28 mouse cellular contexts compared by ENCODE assay signal in the genomic region with DNA sequence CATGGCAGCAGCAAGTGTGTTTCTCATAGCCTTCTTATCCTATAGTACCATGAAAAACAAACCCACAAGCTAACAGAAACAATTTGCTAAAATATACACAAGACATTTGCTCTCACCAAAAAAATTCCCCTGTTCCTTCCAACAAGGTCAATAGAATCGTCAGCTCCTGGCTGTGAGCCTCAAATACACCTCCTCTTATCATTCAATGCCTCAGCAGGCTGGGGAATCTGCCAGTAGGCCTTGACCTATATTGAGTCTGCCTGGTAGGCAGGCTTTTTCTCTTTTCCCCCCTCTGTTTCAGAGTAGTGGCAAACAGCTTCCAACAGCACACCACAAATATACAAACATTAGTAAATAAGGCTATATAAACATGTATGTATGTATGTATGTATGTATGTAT. TPM values are rescaled to one million over a fixed set of nuclear protein-coding genes. Genes with fewer than 3 reads are reported as not detected.
DNase-seq lines count a peak whose midpoint lies in the region; ATAC-seq lines count a peak whose summit lies in the region.
"Had no signal": no experiment of that assay in that cellular context is flagged by ENCODE, and none has a peak within 500 bp of the region (broad histone marks: within the 10 kb centered on the region; RNA-seq: fewer than 3 reads in every experiment).

No protein-coding gene starts in this region.

- H3K4me2 ChIP-seq in intestine, embryonic 16.5 days (ENCODE audit: low read depth, low read length): no peak overlapping the region
- H3K4me2 ChIP-seq: embryonic facial prominence, embryonic 12.5 days; forebrain, embryonic 12.5 days; hindbrain, embryonic 14.5 days; liver, embryonic 11.5 days; midbrain, embryonic 11.5 days had no signal

- H3K27me3 ChIP-seq in heart, embryonic 10.5 days (ENCODE audit: insufficient read depth, poor library complexity, severe bottlenecking): no peaks in the 10 kb centered on the region
- H3K27me3 ChIP-seq in intestine, embryonic 16.5 days (replicated peaks; ENCODE audit: control insufficient read depth, insufficient read depth, low read length): no peaks in the 10 kb centered on the region
- H3K27me3 ChIP-seq: embryonic facial prominence, embryonic 12.5 days; forebrain, embryonic 12.5 days had no signal

- DNase-seq in heart, adult 8-10 months (ENCODE audit: low spot score): peak; percentile 9
- no peak for DNase-seq in heart, embryonic 10.5 days (ENCODE audit: low spot score)
- peak; percentile 34 for DNase-seq in testis, postnatal 14 days (ENCODE audit: low spot score)
- no peak for DNase-seq in testis, postnatal 10 days (ENCODE audit: low spot score)
- peak; percentile 51 for DNase-seq in adrenal gland, postnatal 25 days
- DNase-seq in layer of hippocampus, adult 9-10 months (ENCODE audit: low spot score): no peak
- DNase-seq: cerebellum, adult 18-20 months; cerebellum, postnatal 25 days; gastrocnemius, postnatal 25 days; kidney, adult 8-10 months; kidney, postnatal 10 days; lung, adult 18-20 months; lung, postnatal 10 days; right cerebral cortex, postnatal 4 days; thymus, adult 2 months; thymus, postnatal 4 days had no signal

- ATAC-seq in intestine, embryonic 16.5 days: no peak

- 48% methylated on average over 1 of the region's 1 CpGs for WGBS in heart, embryonic 10.5 days
- 28% methylated on average over 1 of the region's 1 CpGs for WGBS in intestine, embryonic 16.5 days

- H3K4me1 ChIP-seq in heart, embryonic 10.5 days: no peaks in the 10 kb centered on the region
- H3K4me1 ChIP-seq in intestine, embryonic 16.5 days (ENCODE audit: control insufficient read depth, insufficient read depth, low read length): no peaks in the 10 kb centered on the region
- H3K4me1 ChIP-seq: embryonic facial prominence, embryonic 12.5 days; forebrain, embryonic 12.5 days had no signal

- no peaks in the 10 kb centered on the region for H3K36me3 ChIP-seq in heart, embryonic 10.5 days
- H3K36me3 ChIP-seq in intestine, embryonic 16.5 days (ENCODE audit: control insufficient read depth, insufficient read depth, low read length): no peaks in the 10 kb centered on the region
- H3K36me3 ChIP-seq: embryonic facial prominence, embryonic 12.5 days; forebrain, embryonic 12.5 days had no signal

- no peak overlapping the region for H3K4me3 ChIP-seq in heart, embryonic 10.5 days
- no peak overlapping the region for H3K4me3 ChIP-seq in intestine, embryonic 16.5 days (ENCODE audit: low read length)
- H3K4me3 ChIP-seq: embryonic facial prominence, embryonic 12.5 days; forebrain, embryonic 12.5 days had no signal

- no peak overlapping the region for H3K27ac ChIP-seq in heart, embryonic 10.5 days
- H3K27ac ChIP-seq in intestine, embryonic 16.5 days (ENCODE audit: low read length): no peak overlapping the region
- H3K27ac ChIP-seq: embryonic facial prominence, embryonic 12.5 days; forebrain, embryonic 12.5 days; hindbrain, embryonic 14.5 days had no signal

- no peaks in the 10 kb centered on the region for H3K9me3 ChIP-seq in heart, embryonic 10.5 days
- H3K9me3 ChIP-seq in intestine, embryonic 16.5 days (ENCODE audit: control insufficient read depth, low read length): no peaks in the 10 kb centered on the region
- H3K9me3 ChIP-seq: embryonic facial prominence, embryonic 12.5 days; forebrain, embryonic 12.5 days had no signal

- H3K9ac ChIP-seq in intestine, embryonic 16.5 days (ENCODE audit: low read depth, low read length): no peak overlapping the region
- H3K9ac ChIP-seq: embryonic facial prominence, embryonic 12.5 days; forebrain, embryonic 12.5 days; hindbrain, embryonic 14.5 days had no signal

RNA-seq across cellular contexts. Expression of a gene that starts 24.4 kb away (rescaled TPM):
- total RNA-seq in heart, adult 8-10 months (2022): 1 to 10 TPM; 1.2 to 4.7 (median 1.4) TPM
- polyA plus RNA-seq in heart, embryonic 10.5 days (2016; fragmentation: Nextera tagmentation; extraction: Ambion mirVana): 1.9 and 2.7 TPM in 2 replicates
- 4.3 and 5.7 TPM in 2 replicates for total RNA-seq in adrenal gland, postnatal 25 days (2021)
- polyA plus RNA-seq in intestine, embryonic 16.5 days (2015; fragmentation: Nextera tagmentation; extraction: Ambion mirVana): 1.8 and 3.3 TPM in 2 replicates
- total RNA-seq: heart, postnatal 14 days had no signal
- polyA plus RNA-seq: forebrain, embryonic 12.5 days; thymus, adult 2 months had no signal

RNA-seq across cellular contexts. Expression of a gene that starts 41.8 kb away (rescaled TPM):
- under 1 TPM in 2 of 4 experiments, not detected in 2; 0.11 to 0.16 TPM for total RNA-seq in heart, adult 8-10 months (2022)
- polyA plus RNA-seq in heart, embryonic 10.5 days (2016; fragmentation: Nextera tagmentation; extraction: Ambion mirVana): not detected in 2 replicates
- total RNA-seq in adrenal gland, postnatal 25 days (2021): 0.61 and 0.62 TPM in 2 replicates
- polyA plus RNA-seq in intestine, embryonic 16.5 days (2015; fragmentation: Nextera tagmentation; extraction: Ambion mirVana): 0.04 TPM in 1 of 2 replicates, not detected in the other
- total RNA-seq: gastrocnemius, postnatal 25 days; heart, postnatal 14 days; megakaryocyte progenitor cell, adult 5-6 weeks; neutrophil, adult 5-6 weeks had no signal
- polyA plus RNA-seq: embryonic facial prominence, embryonic 12.5 days; forebrain, embryonic 12.5 days; intestine, embryonic 14.5 days; limb, embryonic 11.5 days; liver, embryonic 11.5 days; midbrain, embryonic 11.5 days; stomach, embryonic 14.5 days; thymus, adult 2 months had no signal

RNA-seq across cellular contexts. Expression of a gene that starts 43.7 kb away (rescaled TPM):
- 1 to 10 TPM; 1.7 to 2.2 (median 2.0) TPM for total RNA-seq in heart, adult 8-10 months (2022)
- polyA plus RNA-seq in heart, embryonic 10.5 days (2016; fragmentation: Nextera tagmentation; extraction: Ambion mirVana): 4.0 and 4.8 TPM in 2 replicates
- 8.2 and 9.8 TPM in 2 replicates for total RNA-seq in adrenal gland, postnatal 25 days (2021)
- 3.0 and 3.4 TPM in 2 replicates for polyA plus RNA-seq in intestine, embryonic 16.5 days (2015; fragmentation: Nextera tagmentation; extraction: Ambion mirVana)

Comparison
In these comparisons a context has a peak if more than half of its experiments do, and no peak if none do; other contexts are left out.
1. DNase-seq: peak in heart, adult 8-10 months (single experiment), testis, postnatal 14 days (single experiment) and adrenal gland, postnatal 25 days (single experiment); none in heart, embryonic 10.5 days (single experiment), testis, postnatal 10 days (single experiment) and layer of hippocampus, adult 9-10 months (single experiment).